Mouse (Mus musculus): ENCODE results near the gene Acr.

DNA sequence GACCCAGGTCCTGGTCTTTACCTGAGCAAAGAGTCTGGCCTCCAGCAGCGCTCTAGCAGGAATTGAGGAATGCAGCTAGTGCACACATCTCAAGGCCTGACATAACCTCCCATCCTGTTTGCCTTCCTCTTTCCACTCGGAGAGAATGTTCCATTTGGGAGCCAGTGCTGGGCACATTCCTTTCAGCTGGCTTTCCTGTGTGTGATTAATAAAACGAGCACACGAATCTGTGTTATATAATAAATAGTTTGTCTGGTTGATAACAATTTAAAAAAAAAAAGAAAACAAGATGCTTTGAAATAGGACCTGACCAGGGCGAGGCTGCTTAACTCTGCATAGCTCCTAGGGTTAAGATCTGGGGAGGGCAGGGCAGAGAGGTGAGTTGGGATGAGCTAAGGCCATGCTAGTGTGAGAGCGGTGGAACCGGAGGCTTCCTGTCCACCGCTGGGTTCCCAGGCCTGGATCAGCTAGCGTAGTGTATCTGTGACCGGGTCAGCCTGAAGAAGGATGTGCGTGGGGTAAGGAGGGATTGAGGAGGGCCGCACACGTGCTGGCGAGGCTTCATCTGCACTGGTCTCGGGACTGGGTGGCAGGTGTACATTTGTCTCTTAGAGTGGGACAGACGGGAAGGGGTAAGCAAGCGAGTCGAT is 39.8 kb upstream of the Acr start:
- TF ChIP-seq POLR2A (IDR thresholded peaks at IDR 0.05; ENCODE audit: extremely low read depth, insufficient read depth, low read length) = no peak
- no peak for TF ChIP-seq CTCF (IDR thresholded peaks at IDR 0.05; ENCODE audit: extremely low read depth, insufficient read depth, low read length)

Data from cortical plate, adult 2 months (tissue).